Mouse (Mus musculus) stomach, postnatal 0 days (tissue): ENCODE measurements around the gene Cfap44.

Source experiments
- CTCF ChIP-seq: IDR thresholded peaks from 2 replicates; pipeline ENCODE4 v1.5.1; 2016; ENCODE audit warnings: antibody characterized with exemption, low read depth, mild to moderate bottlenecking, moderate library complexity
- EP300 ChIP-seq: optimal IDR thresholded peaks from 2 replicates; pipeline ENCODE3; 2016; ENCODE audit warnings: antibody characterized with exemption

- TF ChIP-seq CTCF: no peak
- no peak for TF ChIP-seq EP300
These were observed 108.4 kb downstream of the Cfap44 start for GRCm38 (mm10) chr16:44502895-44503575.
